In the genomic region with DNA sequence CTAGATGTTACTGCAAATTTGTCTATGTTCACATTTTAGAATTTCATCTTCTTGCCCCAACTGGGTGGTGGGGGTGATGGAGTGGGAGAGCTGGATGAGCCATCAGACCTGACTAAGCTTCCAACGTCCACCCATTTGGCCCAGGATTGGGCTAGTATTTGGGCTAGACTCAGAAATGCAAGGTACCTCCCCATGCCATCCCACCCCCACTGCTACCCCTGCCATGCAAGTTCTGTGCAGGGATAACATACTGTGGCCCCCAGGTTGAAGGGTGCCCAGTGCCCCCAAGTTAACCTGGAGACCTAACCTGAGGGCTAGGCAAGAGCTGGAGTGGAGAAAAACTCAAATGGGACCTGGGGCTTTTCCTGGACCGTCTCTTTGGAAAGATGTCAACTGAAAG, we compare ENCODE assay signal across 10 mouse cellular contexts. TPM values are rescaled to one million over a fixed set of nuclear protein-coding genes. Genes with fewer than 3 reads are reported as not detected.
A peak's percentile ranks its signal among the peaks of the same experiment; 100 is the strongest.
DNase-seq lines count a peak whose midpoint lies in the region; ATAC-seq and TF ChIP-seq lines count a peak whose summit lies in the region.
"Had no signal": no experiment of that assay in that cellular context is flagged by ENCODE, and none has a peak within 500 bp of the region (broad histone marks: within the 10 kb centered on the region; RNA-seq: fewer than 3 reads in every experiment).

No protein-coding gene starts in this region.

- H3K4me1 ChIP-seq in kidney, postnatal 0 days (replicated peaks; ENCODE audit: insufficient read depth, low read length) = peaks cover 3% of the 10 kb centered on the region; the same call in 1 of the 2 replicates
- peaks cover 9% of the 10 kb centered on the region for H3K4me1 ChIP-seq in embryonic facial prominence, embryonic 10.5 days
- H3K4me1 ChIP-seq in liver, postnatal 0 days (ENCODE audit: insufficient read depth) = 0 out of 2 replicates have a peak, but pooled peaks cover 3% of the 10 kb centered on the region

- no peaks in the 10 kb centered on the region for H3K27me3 ChIP-seq in kidney, postnatal 0 days (ENCODE audit: insufficient read depth, low read length)
- no peaks in the 10 kb centered on the region for H3K27me3 ChIP-seq in embryonic facial prominence, embryonic 10.5 days (replicated peaks; ENCODE audit: low read depth, poor library complexity, severe bottlenecking)
- no peaks in the 10 kb centered on the region for H3K27me3 ChIP-seq in liver, postnatal 0 days (ENCODE audit: insufficient read depth, low read length)

- no peaks in the 10 kb centered on the region for H3K9me3 ChIP-seq in kidney, postnatal 0 days (replicated peaks; ENCODE audit: low read length)
- no peaks in the 10 kb centered on the region for H3K9me3 ChIP-seq in embryonic facial prominence, embryonic 10.5 days
- H3K9me3 ChIP-seq in liver, postnatal 0 days (ENCODE audit: low read length) = no peaks in the 10 kb centered on the region

- no peak overlapping the region for H3K27ac ChIP-seq in kidney, postnatal 0 days
- H3K27ac ChIP-seq in embryonic facial prominence, embryonic 10.5 days (replicated peaks) = no peak overlapping the region
- no peak overlapping the region for H3K27ac ChIP-seq in liver, postnatal 0 days (ENCODE audit: low read depth)

- 90% methylated on average over 2 of the region's 2 CpGs for WGBS in kidney, postnatal 0 days
- WGBS in embryonic facial prominence, embryonic 10.5 days = 93% methylated on average over 2 of the region's 2 CpGs
- 93% methylated on average over 2 of the region's 2 CpGs for WGBS in liver, postnatal 0 days (ENCODE audit: insufficient replicate concordance)

- TF ChIP-seq CTCF in kidney, postnatal 0 days (IDR thresholded peaks at IDR 0.05; ENCODE audit: low read depth) = no peak
- TF ChIP-seq CTCF in liver, postnatal 0 days (IDR thresholded peaks at IDR 0.05; ENCODE audit: low read depth) = no peak

- peak; percentile 41 for DNase-seq in cerebellum, adult 9-10 months
- DNase-seq in kidney, postnatal 0 days (ENCODE audit: low spot score) = no peak
- DNase-seq in kidney, adult 9 months = no peak
- no peak for DNase-seq in embryonic facial prominence, embryonic 10.5 days (ENCODE audit: low spot score)
- no peak for DNase-seq in liver, postnatal 0 days
- no peak for DNase-seq in adipocyte (ENCODE audit: low spot score)
- DNase-seq in layer of hippocampus, postnatal 14 days (ENCODE audit: low spot score in 2 of 2) = no peak

- H3K4me3 ChIP-seq in kidney, postnatal 0 days (replicated peaks; ENCODE audit: low read depth, low read length) = no peak overlapping the region
- H3K4me3 ChIP-seq in embryonic facial prominence, embryonic 10.5 days = peak overlapping the region; percentile 74
- H3K4me3 ChIP-seq in liver, postnatal 0 days (ENCODE audit: low read depth, low read length) = no peak overlapping the region; the same call in 1 of the 2 replicates

- H3K4me2 ChIP-seq in kidney, postnatal 0 days (ENCODE audit: low read length) = peak overlapping the region; percentile 74
- H3K4me2 ChIP-seq in liver, postnatal 0 days (ENCODE audit: low read depth, low read length) = peak overlapping the region; percentile 82

- peaks cover 16% of the 10 kb centered on the region for H3K36me3 ChIP-seq in kidney, postnatal 0 days (ENCODE audit: insufficient read depth, low read length)
- H3K36me3 ChIP-seq in embryonic facial prominence, embryonic 10.5 days (replicated peaks) = peaks cover 24% of the 10 kb centered on the region
- peaks cover 14% of the 10 kb centered on the region for H3K36me3 ChIP-seq in liver, postnatal 0 days (replicated peaks; ENCODE audit: insufficient read depth, low read length)

- no peak for TF ChIP-seq EP300 in liver, postnatal 0 days (IDR thresholded peaks at IDR 0.05; ENCODE audit: low read depth)

- no peak for ATAC-seq in cerebellum, adult (ENCODE audit: insufficient number of reproducible peaks, low FRiP score, low TSS enrichment)
- ATAC-seq in kidney, postnatal 0 days (replicated peaks; ENCODE audit: low FRiP score, low read depth) = no peak
- no peak for ATAC-seq in liver, postnatal 0 days

- H3K9ac ChIP-seq in kidney, postnatal 0 days (ENCODE audit: low read depth, low read length) = 0 out of 2 replicates have a peak overlapping the region, but pooled peaks have one; percentile 3
- H3K9ac ChIP-seq in liver, postnatal 0 days (replicated peaks) = no peak overlapping the region; the same call in 1 of the 2 replicates

RNA-seq across cellular contexts. Expression of a gene that starts 0.8 kb away (rescaled TPM):
- polyA plus RNA-seq in kidney, postnatal 0 days (2015; fragmentation: Nextera tagmentation; extraction: Ambion mirVana) = 50.1 and 51.0 TPM in 2 replicates
- polyA plus RNA-seq in embryonic facial prominence, embryonic 10.5 days (2016; fragmentation: Nextera tagmentation; extraction: Ambion mirVana) = 51.3 and 51.6 TPM in 2 replicates
- 12.7 and 13.7 TPM in 2 replicates for polyA plus RNA-seq in liver, postnatal 0 days (2015; fragmentation: Nextera tagmentation; extraction: Ambion mirVana)
- total RNA-seq in layer of hippocampus, postnatal 14 days (2021) = 10 to 100 TPM; 28.7 to 32.9 TPM

RNA-seq across cellular contexts. Expression of a gene that starts 33.6 kb away (rescaled TPM):
- polyA plus RNA-seq in kidney, postnatal 0 days (2015; fragmentation: Nextera tagmentation; extraction: Ambion mirVana) = not detected in 2 replicates
- polyA plus RNA-seq in embryonic facial prominence, embryonic 10.5 days (2016; fragmentation: Nextera tagmentation; extraction: Ambion mirVana) = not detected in 2 replicates
- not detected in 2 replicates for polyA plus RNA-seq in liver, postnatal 0 days (2015; fragmentation: Nextera tagmentation; extraction: Ambion mirVana)
- not detected for total RNA-seq in layer of hippocampus, postnatal 14 days (2021)
- total RNA-seq: left cerebral cortex, postnatal 10 days had no signal
- polyA plus RNA-seq: gonadal fat pad, adult 2 months had no signal
